Mouse (Mus musculus) 416B (cell line): Measurements from ENCODE around the gene Zfp616.

Source experiments
- DNase-seq: peaks from one replicate; pipeline ENCODE4 v3.0.0; 2011; ENCODE audit warnings: low read depth

The Zfp616 gene

DNA sequence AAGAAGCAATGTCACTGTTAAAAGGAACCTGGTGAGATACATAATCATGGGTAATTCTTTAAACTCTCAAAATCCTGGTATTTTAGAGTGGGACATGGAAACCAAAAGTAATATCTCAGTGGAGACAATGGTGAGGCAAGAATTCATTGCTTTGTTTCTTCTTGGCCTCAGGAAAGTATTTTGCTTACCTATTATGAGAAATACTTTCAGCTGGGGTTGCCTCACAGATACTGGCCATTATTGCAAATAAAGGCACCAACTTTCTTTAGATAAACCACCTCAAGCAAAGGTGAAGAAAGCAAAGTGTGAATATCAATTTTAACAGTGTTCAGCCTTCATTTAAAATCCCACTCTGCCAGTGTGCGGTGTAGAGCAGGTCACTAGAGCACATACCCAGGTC lies at the start of gene Zfp616:
TSS of gene Zfp616 (plus strand) at position 301 of the 400 bp plus-strand sequence.
- DNase-seq = no peak

DNA sequence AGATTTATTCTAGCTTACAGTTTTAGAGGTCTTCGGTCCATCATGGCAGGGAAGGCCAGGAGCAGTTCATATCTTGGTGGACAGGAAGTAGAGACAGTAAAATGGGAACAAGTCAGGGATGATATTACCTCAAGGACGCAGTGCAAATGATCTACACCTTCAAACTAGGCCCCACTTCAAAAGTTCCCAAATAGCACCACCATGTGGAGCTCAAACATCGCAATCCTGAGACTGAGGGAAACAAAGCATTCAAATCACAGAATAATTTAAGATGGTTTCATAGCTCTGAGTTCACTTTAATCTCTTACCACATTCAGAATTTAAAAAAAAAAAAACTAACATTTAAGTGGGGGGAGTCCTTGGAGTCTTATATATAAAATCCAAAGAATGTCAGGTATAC lies 18.4 kb upstream of the Zfp616 start:
- no peak for DNase-seq

DNA sequence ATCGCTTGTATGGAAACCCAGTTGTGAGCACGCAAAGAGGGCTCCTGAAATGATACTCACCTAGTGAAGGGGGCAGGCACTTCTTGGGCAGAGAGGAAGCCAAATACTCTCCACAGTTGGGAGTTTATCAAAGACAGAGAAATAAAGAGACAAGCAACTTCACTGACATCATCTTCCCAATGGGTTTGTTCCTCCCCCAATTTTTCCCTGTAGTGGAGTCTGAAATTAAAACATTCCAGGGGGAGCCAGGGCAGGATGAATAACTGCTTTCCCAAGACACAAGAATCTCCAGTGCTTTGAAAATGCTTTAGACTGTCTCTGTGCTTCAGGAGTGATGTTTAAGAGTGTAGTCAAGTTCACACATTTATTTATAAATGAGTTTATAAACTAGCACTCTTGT lies 13.3 kb upstream of the Zfp616 start, which contains the start of the genes Olfr139 and Olfr399:
TSS of gene Olfr139 (minus strand) at position 101 of the 400 bp plus-strand sequence.
TSS of gene Olfr399 (minus strand) at position 165 of the 400 bp plus-strand sequence.
- no peak for DNase-seq

DNA sequence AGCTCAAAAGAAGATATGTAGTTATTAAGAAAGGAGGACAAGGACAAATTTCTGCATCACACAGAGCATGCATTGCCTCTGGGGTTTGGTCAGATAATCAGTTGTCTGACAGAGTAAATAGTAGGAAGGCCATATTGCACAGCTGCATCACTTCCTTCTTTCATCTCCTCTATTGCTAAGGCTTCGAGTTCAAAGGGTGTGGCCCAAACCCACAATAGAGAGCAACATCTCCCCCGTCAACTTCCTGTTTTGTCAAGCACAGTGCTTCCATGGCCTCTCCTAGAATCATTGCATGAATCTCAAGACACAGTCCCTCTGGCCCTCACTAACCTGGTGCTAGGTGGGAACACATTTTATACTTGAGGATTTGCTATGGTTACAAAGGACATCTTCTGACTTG lies 31.0 kb downstream of the Zfp616 start:
- DNase-seq = peak; percentile 18

DNA sequence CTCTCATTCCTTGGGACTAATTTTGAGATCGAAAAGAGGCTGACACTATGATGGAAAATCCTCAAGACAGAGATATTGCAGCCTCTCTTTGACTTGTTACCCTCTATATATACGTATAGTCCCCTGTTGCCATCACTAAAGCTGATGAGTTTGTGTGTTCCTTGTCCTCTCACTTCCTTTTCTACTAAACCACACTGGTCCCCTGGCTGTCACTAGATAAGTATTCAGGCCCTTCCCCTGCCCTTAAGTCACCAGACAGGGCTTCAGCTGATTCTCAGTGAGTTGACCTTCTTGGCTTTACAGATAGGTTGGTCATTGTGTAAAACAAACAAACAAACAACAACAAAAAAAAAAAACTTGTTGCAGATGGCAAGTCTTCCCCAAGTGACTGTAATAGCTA lies 31.8 kb downstream of the Zfp616 start:
- DNase-seq = no peak

DNA sequence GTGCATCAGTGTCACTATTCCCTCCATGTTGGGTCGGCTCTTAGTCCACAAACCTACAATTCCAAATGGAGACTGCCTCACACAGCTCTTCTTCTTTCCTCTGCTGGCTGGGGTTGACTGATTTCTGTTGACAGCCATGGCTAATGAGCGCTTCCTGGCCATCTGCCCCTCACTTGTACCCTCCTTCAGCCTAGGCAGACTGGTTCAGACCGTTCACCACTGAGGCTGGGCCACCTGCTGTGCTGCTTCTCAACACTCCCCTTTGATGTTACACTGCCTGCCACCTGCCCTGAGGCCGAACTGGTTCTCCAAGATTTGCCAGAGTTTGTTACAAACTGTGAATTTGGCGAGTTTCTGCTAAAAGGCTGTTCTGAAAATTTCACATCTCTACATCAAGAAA lies 35.3 kb downstream of the Zfp616 start:
- no peak for DNase-seq

DNA sequence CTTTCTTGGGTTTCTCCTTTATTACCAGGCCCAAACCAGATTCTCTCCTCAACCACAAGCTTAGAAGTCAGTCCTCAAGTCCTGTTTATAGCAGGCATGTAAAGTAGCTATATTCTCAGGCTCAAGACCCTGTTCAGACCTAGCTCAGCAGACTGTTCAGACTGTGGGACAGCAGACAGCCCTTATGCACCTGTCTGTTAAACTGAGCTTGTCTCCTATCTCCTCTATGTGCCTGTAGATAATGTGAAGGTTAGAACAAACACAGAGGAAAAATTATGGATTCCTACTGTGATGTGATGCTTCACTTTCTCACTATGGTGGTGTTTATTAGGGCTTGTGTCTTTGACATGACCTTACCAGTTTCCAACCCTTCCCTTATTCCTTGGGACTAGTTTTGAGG lies 43.7 kb downstream of the Zfp616 start, which contains the start of gene Olfr401:
TSS of gene Olfr401 (plus strand) at position 301 of the 400 bp plus-strand sequence.
- DNase-seq = no peak
